Mouse (Mus musculus) ovary, postnatal 36 days (tissue): ENCODE results near the gene Herpud1.
"Not testable (repeated sequence)": the region's sequence is repeated elsewhere in the genome, so short reads cannot be mapped to it uniquely, and the experiment has no call there.

Source experiments
- DNase-seq: peaks from one replicate; pipeline ENCODE4 v3.0.0; 2022; ENCODE audit warnings: low spot score, mixed read lengths

Gene Herpud1

DNA sequence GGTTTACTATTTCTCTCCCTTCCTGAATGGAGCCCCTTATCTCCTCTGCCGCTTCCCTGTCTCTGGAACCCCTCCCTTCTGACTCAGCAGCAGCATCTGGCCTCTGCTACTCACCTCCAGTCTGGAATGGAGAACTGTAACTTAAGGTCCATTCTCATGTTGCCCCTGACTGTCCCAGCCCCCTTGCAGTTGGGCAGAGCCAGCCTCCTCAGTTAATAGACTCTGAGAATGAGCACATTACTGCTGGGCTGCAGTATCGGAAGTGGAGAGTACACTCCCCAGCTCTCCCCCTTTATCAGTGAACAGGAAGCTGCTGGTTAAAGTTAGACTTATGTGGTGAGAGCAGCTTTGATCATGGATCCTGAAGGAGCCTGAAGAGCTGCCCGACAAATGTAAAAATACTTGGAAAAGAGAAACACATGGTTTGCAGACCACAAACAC lies 10.7 kb upstream of the Herpud1 start:
- no peak for DNase-seq

DNA sequence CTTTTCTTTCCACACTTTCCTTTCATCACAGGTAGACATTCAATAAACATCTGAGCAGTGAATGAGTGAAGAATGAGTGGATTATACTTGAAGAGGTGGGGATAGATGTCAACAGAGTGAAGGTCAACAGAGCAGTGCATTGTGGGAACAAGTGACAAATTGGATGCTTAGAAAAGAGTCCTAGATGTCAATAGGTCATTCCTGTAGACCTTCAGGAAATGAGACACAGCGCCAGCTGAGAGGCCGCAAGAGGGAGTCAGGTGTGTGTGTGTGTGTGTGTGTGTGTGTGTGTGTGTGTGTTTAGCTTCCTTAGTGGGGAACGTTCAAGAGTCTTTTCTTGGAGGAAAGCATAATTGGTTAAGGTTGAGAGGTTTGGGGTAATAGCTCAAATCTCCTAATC lies 10.1 kb upstream of the Herpud1 start:
- no peak for DNase-seq

DNA sequence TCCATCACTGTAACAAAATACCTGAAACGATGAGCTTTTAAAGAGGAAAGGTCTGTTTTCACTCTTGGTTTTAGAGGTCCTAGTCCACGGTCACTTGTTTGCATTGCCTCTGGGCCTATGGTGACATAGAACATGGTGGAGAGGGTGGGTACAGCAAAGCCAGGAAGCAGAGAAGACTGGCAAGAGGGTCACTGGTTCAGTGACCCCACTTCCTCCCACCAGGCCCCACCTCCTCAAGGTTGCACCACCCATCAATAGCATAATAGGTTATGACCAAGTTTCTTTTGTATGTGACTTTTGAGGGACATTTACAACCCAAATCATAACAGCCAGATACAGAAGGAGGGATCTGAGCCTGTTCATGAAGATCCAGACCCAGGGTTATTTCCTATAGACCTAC lies 9.7 kb upstream of the Herpud1 start:
- no peak for DNase-seq

DNA sequence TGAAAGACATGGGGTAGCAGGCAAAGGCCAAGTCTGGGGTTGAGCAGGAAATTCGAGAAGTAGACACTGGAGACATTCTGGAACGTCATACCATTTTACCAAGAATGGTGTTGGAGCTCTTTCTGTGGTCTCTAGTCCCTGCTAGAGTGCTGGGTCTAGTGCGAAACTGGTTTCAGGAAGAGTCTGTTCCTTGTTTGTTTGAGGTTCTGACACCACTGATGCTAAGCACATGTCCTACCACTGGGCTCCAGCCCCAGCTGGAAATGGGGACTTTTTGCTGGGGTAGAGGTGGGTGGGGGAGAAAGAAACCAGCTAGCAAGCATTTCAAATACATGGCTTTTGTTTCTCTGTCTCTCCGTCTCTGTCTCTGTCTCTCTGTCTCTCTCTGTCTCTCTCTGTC lies 9.2 kb upstream of the Herpud1 start:
- DNase-seq, result no peak

DNA sequence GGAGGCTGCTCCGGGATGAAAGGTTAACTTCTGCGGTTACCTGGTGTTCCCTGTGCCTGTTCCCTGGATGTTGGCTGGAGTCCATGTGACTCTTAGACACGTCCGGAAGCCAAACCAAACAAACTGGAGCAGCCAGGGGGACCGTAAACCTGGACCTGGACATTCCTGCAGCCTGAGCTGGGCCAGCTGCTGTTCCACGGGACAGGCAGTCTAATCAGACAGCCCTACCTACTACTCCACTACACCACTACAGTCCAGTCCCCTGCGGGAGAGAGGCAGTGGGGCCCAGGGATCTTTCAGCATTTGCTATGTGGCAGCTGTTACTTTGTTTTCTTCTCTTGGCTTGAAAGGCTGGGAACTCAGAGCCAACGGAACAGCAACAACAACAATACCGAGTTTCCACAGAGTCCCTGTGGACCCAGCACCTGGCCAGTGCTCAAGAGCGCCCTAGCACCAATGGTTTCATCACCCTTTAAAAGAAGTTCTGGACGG lies 8.5 kb upstream of the Herpud1 start:
- peak; percentile 27 for DNase-seq

DNA sequence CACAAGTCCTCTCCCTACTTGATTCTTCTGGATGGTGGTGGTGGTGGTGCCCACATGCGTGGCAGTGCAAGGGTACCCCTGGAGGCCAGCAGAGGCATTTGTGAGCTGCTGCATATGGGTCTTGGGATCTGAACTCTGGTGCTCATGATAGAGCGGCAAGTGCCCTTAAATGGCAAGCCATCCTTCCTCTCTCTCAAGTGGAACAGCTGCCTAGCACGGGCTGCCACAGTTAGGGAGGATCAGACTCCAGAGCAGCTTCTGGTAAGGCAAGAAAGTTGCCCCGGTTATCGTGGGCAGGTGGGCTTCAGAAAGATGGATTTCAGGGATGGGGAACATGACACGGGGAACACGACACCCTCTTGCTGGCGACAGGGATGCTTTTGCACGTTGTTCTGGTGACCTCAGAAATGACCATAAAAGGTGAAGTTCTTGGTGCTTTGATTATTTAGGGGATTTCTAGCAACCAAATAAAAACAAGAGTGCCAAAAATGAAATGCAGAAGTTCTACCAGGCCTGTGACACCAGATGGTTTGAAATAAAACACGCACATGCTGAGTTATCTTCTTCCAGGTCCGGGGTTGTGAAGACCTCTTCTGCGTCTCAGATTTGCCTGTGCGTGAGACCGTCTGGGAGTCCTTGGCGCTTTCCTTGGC lies 7.3 kb upstream of the Herpud1 start:
- DNase-seq, result no peak

DNA sequence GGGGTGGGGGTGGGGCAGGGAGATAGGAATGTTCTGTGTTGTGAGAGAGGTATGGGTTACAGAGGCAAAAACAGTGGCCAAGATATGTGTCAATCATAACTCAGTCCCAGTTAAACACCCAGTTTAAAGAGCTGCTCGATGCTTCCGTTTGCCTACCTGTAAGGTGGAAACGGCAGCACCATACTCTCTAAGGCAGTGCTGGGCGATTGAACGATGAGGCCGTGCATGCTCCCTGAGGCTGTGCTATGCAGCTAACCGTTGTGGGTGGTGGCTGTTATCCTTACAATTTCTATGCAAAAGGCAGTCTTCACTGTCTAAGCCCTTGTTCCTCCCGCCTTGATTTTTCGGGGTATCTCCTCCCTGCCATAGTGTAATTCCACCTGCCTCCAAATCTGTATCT lies 6.6 kb upstream of the Herpud1 start:
- DNase-seq, result no peak

DNA sequence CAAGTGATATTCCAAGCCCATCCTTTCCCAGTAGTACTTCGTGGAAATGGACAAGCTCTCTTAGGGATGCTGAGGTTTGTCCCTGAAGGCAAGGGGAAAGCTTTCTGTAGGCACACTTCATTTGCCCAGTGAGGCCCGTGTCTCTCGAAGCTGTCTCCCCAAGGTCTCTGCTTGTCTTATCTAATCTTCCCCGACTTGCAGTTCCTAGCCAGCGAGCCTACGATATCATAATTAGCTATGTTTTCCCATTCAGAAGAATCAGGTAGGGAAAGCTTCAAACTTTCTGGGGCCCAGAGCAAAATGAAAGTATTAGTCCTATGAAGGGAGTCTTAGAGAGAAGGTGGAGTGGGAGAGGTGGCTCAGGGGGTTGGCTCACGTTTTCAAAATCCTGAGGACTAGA lies 2.1 kb upstream of the Herpud1 start:
- DNase-seq, result no peak

DNA sequence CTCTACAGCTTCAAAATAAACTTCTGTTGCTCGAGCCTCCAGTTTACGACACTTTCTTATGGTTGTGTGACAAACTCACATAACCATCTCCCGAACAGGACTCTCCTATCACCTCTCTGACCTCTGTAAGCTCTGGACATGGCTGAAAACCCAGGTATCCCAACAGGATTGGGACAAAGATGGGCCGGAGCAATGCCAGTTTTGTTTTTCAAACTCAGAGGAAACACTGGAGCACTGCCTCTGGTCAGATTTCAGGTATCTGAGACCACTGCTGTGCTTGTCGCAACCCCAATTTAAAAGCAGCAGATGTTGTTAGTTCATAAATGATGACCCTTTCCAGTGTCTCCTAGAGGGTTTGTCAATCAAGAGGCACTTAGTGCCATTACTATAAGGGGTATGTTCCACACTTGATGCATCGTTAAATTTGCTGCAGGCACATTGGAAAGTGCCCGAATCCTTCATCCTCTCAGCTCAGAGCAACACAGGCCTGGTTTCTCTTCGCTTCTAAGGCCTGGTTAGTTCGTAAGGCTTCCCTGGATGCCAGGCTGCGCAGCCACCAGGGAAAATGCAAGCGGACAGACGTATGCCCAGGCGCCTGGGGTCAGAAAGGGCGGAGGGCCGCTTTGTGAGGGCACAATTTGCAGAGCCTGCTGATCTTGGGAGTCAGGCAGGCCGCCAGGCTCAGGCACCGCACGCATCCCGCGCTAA lies 578 bp upstream of the Herpud1 start:
- no peak for DNase-seq

DNA sequence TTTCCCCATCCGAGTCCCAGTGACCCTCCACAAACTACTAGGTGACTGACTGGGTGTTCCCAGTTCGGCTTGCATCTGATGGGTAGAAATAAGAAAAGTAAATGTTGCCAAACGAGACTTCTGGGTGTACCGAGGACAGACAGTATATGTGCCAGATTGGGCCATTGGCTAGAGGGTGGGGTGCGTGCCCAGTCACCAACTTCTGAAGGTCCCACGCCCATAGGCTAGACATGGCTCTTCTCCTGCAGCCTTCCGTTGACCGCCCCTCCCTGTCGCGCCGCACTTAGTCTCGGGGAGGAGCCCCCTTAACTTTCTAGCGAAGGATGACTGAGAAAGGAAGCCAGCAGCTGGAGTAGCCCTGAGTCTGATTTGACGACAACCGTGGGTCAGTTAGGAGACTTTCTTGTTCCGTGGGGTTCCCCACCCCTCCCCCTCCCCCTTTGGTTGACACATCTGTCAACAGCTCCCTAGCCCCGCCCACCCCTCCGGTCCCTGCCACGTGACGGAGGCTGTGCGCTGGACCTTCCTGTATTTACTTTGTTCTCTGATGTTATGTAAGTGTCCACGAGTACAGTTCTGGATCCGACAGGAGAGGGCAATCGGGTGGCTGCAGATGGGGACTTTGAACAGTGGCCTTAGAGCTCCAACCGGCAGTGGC lies 918 bp downstream of the Herpud1 start:
- DNase-seq, result peak; percentile 79

DNA sequence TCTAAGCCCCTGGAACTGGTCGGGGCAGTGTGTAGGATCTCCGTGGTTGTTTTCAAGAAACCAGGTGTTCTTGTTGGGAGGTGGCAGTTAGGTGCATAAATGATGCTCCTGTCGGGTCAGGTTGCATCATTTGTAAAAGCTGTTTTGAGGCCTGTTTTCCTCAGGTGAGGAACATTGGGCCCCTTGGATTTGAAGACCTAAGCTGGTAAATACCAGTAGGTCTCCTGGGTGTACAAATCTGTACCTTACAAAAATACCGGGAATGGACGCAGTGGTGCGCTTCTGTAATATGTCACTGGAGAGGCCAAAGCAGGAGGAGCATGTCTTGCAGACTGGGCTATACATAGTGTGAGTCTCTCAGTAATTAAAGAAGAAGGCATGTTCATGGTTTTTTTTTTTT lies 1.5 kb downstream of the Herpud1 start:
- no peak for DNase-seq

DNA sequence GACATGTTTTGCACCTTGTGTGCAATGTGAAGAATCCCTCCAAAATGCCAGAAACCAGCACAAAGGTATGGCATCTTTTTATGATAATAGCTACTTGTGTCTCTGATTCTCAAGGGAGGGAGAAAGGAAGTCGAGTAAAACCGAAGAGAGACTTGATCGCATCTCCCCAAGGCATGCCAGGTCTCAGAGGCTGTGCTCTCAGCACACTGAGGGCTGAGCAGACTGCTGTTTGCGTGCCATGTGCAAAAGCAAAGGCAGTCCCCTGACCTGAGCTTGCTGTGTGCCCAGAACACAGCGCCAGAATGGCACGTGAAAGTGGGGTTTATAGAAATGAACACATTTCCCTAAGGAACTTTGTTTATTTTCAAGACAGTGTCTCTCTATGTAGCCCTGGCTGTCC lies 3.3 kb downstream of the Herpud1 start:
- DNase-seq, result no peak

DNA sequence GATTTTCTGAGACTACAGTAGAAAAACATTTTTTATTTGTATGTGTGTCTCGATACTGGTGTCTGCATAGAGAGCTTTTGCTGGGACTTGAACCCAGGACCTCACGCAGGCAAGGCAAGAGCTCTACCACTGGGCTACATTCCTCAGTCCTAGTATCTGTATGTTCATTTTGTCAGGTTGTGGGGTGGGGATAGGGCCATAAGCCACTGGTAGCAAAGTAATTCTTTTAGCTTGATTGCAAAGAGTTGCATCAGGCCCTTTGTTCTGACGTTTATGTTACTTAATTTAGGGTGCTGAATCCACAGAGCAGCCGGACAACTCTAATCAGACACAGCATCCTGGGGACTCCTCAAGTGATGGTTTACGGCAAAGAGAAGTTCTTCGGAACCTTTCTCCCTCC lies 4.2 kb downstream of the Herpud1 start:
- no peak for DNase-seq

DNA sequence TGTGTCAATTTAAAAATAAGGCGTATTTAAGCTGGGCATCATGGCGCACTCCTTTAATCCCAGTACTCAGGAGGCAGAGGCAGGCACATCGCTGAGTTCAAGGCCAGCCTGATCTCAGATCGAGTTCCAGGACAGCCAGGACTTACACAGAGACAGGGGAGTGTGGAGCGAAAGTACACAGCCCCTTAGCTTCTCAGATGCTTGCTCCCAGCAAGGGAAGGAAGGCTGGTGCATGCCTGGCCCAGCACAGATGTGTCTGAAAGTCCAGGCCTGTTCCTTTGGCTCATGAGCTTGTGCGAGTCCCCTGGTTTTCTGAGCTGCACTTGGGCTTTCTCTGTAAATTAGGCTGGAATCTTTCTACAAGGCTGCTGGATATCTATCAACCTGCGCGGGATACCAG lies 4.7 kb downstream of the Herpud1 start:
- DNase-seq, result no peak

DNA sequence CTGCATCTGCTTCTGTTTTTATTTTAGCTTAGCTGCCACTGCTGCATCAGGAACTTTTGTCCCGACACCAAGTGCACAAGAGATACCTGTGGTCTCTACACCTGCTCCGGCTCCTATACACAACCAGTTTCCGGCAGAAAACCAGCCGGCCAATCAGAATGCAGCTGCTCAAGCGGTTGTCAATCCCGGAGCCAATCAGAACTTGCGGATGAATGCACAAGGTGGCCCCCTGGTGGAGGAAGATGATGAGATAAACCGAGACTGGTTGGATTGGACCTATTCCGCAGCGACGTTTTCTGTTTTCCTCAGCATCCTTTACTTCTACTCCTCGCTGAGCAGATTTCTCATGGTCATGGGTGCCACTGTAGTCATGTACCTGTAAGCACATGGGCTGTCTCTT lies 5.9 kb downstream of the Herpud1 start:
- DNase-seq, result peak; percentile 26

DNA sequence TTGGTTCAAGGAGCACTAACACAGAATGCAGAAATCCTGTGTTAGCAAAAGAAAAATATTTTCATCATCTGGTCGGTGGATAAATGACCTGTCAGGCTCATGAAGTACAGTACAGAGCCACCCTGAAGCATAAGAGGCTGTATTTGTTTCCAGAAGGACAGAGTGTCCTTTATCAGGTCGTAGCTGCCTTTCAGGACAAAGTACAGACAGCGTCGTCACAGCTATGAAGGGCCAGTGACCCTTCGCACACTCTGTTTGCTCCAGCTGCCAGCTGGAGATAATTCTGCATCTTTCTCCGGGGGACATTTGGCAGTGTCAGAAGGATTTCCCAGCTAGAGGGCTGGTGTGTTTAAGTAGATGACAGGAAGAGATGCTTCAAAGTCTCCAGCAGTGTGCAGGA lies 6.4 kb downstream of the Herpud1 start:
- DNase-seq, result no peak

DNA sequence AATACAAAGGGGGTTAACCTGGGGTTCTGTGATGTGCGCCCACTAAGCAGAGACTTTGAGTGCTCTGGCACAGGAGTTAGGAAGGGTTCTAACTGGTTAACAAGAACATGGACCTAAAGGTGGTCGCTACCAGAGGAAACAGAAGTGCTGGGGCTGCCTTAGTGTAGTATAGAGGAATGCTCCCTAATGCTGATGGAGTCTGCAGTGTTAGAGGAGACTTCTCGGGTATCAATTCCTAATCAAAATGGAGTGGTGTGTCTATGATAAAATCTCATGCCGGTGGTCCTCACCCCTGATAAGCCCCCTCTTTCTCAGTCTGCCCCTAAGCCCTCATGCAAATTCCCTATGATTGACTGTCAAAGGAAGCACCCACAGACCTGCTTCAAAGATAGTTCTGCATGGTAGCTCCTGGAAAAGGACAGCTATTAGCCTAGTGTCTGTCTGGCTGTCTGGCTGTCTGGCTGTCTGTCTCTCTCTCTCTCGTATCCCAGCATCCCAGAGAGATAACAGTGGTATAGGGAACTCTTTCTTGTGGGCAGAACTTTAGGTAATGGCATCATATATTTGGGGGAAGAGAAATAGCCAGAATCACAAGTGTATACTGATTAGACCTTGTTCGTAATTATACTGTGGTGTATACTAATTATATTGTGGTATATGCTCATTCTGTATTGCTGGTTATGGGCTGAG lies 9.8 kb downstream of the Herpud1 start:
- no peak for DNase-seq

DNA sequence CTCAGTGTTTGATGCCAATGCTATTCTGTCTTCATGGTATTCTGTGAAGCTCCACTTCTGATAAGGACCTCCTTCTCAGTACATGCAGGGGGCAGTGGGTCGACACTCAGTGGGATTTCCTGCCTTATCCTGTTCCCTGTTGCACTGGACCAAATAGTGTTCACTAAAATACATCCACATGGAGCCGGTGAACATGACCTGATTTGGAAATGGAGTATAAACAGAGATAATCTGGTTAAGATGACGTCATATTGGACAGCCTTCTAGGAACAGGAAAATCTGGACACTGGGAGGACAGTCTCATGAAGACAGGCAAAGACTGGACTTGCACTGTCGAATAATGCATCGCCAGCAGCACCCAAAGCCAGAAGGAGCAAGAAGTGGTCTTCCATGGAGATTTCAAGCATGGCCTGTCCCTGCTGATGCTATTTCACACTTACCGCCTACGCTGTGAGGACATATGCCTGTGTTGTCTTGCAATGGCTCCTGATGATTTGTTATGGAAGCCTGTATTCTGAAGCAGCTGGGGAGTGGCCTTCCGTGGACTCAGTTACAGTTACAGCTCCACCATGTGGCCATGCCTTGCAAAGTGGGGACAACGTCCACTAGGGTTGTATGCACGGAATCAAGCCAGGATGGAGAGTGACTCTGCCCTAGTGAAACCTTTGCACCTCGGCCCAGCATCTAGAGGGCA lies 10.9 kb downstream of the Herpud1 start:
- DNase-seq, result peak; percentile 53

DNA sequence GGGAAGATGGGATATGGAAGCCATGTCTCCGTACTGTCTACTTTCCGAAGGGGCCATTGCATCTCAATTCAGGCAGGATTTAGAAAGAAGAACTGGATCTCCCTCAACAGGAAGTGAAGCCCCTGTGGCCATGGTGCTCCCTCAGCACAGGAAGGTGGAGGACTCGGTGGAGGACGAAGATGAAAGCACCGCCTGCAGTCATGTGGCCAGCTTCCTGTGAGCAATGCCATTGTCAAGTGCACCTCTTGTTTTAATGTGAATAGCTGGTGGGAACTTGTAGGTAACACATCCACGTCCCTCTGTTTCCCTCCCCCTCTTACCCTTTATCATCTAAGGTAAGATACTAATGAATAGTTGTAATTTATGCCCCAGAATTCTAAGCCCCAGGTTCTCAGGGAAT lies 12.3 kb downstream of the Herpud1 start:
- no peak for DNase-seq

DNA sequence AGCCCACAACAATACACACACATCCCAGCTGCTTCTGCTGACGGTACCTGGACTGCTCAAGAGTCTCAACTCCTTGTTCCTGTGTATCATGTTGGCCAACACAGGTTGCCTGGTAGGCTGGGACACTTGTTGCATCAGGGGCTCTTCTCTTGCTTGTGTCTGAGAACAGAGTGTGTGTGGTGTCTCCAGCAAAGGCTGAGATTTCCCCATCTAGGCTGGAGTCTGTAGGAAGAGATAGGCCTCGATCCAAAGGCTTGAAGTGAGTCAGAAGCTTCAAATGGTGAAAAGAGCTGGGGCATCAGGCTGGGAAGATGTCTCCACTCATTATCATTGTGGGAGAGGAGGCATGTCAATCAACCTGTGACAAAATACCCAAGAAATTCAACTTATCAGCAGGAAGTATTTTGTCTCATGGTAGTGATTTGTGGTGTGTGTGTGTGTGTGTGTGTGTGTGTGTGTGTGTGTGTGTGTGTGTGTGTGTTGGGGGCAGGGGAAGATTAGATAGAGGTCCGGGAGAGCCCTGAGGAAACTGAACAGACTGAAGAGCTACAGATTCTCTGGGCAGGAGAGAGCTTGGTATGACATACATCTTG lies 13.2 kb downstream of the Herpud1 start:
- DNase-seq, result no peak

DNA sequence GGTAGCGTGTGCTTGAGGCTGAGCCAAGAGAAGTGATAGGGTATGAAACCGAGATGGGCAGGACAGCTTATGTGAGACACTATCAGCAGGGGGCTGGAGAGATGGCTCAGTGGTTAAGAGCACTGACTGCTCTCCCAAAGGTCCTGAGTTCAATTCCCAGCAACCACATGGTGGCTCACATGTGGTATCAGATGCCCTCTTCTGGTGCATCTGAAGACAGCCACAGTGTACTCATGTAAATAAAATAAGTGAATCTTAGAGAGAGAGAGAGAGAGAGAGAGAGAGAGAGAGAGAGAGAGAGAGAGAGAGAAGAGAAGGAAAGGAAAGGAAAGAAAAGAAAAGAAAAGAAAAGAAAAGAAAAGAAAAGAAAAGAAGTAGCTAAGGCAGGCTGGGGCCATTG lies 13.7 kb downstream of the Herpud1 start:
- not testable (repeated sequence) for DNase-seq
